Mouse (Mus musculus) stomach, postnatal 0 days (tissue): ENCODE measurements around the gene Dync1li1. TPM values are rescaled to one million over a fixed set of nuclear protein-coding genes. Genes with fewer than 3 reads are reported as not detected.
"Not testable (repeated sequence)": the region's sequence is repeated elsewhere in the genome, so short reads cannot be mapped to it uniquely, and the experiment has no call there.

Source experiments
- ATAC-seq: fragments of 200-750 bp; cut with Nextera tagmentation; 2 replicates; pipeline ENCODE4 v1.8.0; 2017; ENCODE audit not compliant: low FRiP score, low TSS enrichment
- DNase-seq: peaks from one replicate; pipeline ENCODE4 v3.0.0-alpha.2; 2016; ENCODE audit warnings: low spot score
- H3K27ac ChIP-seq: fragments of 300-500 bp; sonication (generic); replicated peaks from 2 replicates; pipeline ENCODE4 v1.5.1; 2014; ENCODE audit warnings: mild to moderate bottlenecking, control low read depth
- H3K27me3 ChIP-seq: fragments of 300-500 bp; sonication (generic); 2 replicates; pipeline ENCODE4 v1.6.1; 2014; ENCODE audit warnings: low read length; ENCODE audit not compliant: control insufficient read depth, insufficient read depth
- H3K36me3 ChIP-seq: fragments of 300-500 bp; sonication (generic); 2 replicates; pipeline ENCODE4 v1.6.1; 2014; ENCODE audit warnings: low read length, mixed read lengths; ENCODE audit not compliant: control insufficient read depth, insufficient read depth
- H3K4me1 ChIP-seq: fragments of 300-500 bp; sonication (generic); replicated peaks from 2 replicates; pipeline ENCODE4 v1.6.1; 2014; ENCODE audit warnings: antibody characterized with exemption; ENCODE audit not compliant: control insufficient read depth, insufficient read depth
- H3K4me2 ChIP-seq: fragments of 300-500 bp; sonication (generic); replicated peaks from 2 replicates; pipeline ENCODE4 v1.6.1; 2014; ENCODE audit warnings: low read depth, mild to moderate bottlenecking, control low read depth, moderate library complexity
- H3K4me3 ChIP-seq: fragments of 300-500 bp; sonication (generic); 2 replicates; pipeline ENCODE4 v1.5.1; 2014; ENCODE audit warnings: low read depth, low read length, control low read depth
- H3K9ac ChIP-seq: fragments of 300-500 bp; sonication (generic); 2 replicates; pipeline ENCODE4 v1.6.1; 2014; ENCODE audit warnings: mild to moderate bottlenecking, low read length, control low read depth, mixed read lengths
- H3K9me3 ChIP-seq: fragments of 300-500 bp; sonication (generic); 2 replicates; pipeline ENCODE4 v1.6.1; 2016; ENCODE audit warnings: low read length; ENCODE audit not compliant: control insufficient read depth
- CTCF ChIP-seq: IDR thresholded peaks from 2 replicates; pipeline ENCODE4 v1.5.1; 2016; ENCODE audit warnings: antibody characterized with exemption, low read depth, mild to moderate bottlenecking, moderate library complexity
- EP300 ChIP-seq: optimal IDR thresholded peaks from 2 replicates; pipeline ENCODE3; 2016; ENCODE audit warnings: antibody characterized with exemption
- WGBS: fragments of 180-500 bp; shearing (Covaris S2); extraction: QIAGEN DNeasy Blood & Tissue Kit; methylation state at CpG from one replicate; pipeline ENCODE4 v1.1.7; 2014; 5-methylcytosine and 5-hydroxymethylcytosine counted together
- polyA plus RNA-seq: library from polyadenylated mRNA; unstranded; fragments of >200 nt; fragmentation: Nextera tagmentation; extraction: Ambion mirVana; gene quantifications from 2 replicates; pipeline ENCODE4 v1.2.1, GENCODE M21; 2015

Dync1li1 gene
- polyA plus RNA-seq, 1 experiment from 2014 or later: 35.7 TPM

DNA sequence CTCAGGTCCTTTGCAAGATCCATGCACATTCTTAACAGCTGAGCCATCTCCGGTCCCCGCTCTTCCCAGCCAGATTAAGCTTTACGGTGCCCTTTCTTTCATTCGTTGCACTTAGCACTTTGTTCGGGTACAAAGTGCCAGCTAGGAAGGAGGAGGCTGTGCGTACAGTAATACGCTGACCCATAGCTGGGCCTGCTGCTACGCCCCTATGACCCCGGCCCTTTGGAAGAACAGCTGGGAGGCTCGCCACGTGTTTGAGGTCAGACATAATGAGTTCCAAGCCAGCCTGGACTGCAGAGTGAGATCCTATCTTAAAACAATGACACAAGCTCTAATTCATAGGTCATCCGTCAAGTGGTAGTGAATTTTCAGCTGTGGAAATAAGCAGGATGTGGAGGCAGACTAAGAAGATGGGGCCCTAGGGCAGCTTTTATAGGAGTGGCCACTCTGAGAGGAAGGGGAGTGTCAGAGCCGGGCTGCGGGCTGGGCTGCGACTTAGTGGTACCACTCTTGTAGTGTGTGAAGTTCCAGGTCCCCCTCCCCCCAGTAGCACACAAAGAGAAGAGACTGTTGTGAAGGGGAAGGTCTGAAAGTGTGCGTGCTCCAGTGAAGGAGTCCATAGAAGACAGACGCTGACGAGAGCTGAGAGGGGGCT is 28.2 kb downstream of the Dync1li1 start:
- Histone ChIP-seq H3K9ac (no peak overlapping the region), H3K4me1 (no peaks in the 10 kb centered on the region), H3K36me3 (peaks cover 24% of the 10 kb centered on the region; the same call in 1 of the 2 replicates), H3K27ac (no peak overlapping the region), H3K4me3 (no peak overlapping the region), H3K27me3 (no peaks in the 10 kb centered on the region), H3K9me3 (no peaks in the 10 kb centered on the region), H3K4me2 (no peak overlapping the region)
- WGBS: 69% methylated on average over 18 of the region's 18 CpGs
- peak; percentile 32; the same call in 1 of the 2 replicates for ATAC-seq
- no peak for TF ChIP-seq EP300
- no peak for TF ChIP-seq CTCF
- DNase-seq: no peak

- Histone ChIP-seq H3K27me3 (no peaks in the 10 kb centered on the region), H3K9ac (no peak overlapping the region), H3K4me2 (no peak overlapping the region), H3K9me3 (no peaks in the 10 kb centered on the region), H3K27ac (no peak overlapping the region), H3K4me3 (no peak overlapping the region), H3K36me3 (peaks cover 12% of the 10 kb centered on the region), H3K4me1 (0 out of 2 replicates have a peak, but pooled peaks cover 4% of the 10 kb centered on the region)
- peak; percentile 94 for TF ChIP-seq CTCF
- TF ChIP-seq EP300: no peak
- ATAC-seq (no peak), DNase-seq (peak; percentile 35)
- WGBS: 1% methylated on average over 3 of the region's 3 CpGs
These were observed 38.7 kb downstream of the Dync1li1 start for GRCm38 (mm10) chr9:114727315-114727714.

GRCm38 (mm10) chr9:114728432-114728831 is 39.8 kb downstream of the Dync1li1 start:
- 15% methylated on average over 2 of the region's 2 CpGs for WGBS
- ATAC-seq, H3K4me1 ChIP-seq, H3K27me3 ChIP-seq, H3K4me3 ChIP-seq, H3K4me2 ChIP-seq, H3K9me3 ChIP-seq, H3K36me3 ChIP-seq, H3K27ac ChIP-seq, H3K9ac ChIP-seq, DNase-seq: not testable (repeated sequence)

GRCm38 (mm10) chr9:114729911-114730805 is 41.6 kb downstream of the Dync1li1 start:
- H3K4me1 ChIP-seq: 0 out of 2 replicates have a peak, but pooled peaks cover 5% of the 10 kb centered on the region
- peak overlapping the region; percentile 64 for H3K4me2 ChIP-seq
- H3K9me3 ChIP-seq: no peaks in the 10 kb centered on the region
- H3K36me3 ChIP-seq: 0 out of 2 replicates have a peak, but pooled peaks cover 3% of the 10 kb centered on the region
- DNase-seq: no peak
- H3K9ac ChIP-seq: no peak overlapping the region
- peak; percentile 3; the same call in 1 of the 2 replicates for ATAC-seq
- peak overlapping the region; percentile 29 for H3K4me3 ChIP-seq
- 27% methylated on average over 21 of the region's 30 CpGs for WGBS
- no peaks in the 10 kb centered on the region for H3K27me3 ChIP-seq
- TF ChIP-seq EP300 (no peak), CTCF (no peak)
- H3K27ac ChIP-seq: peak overlapping the region; percentile 53; the same call in 1 of the 2 replicates

DNA sequence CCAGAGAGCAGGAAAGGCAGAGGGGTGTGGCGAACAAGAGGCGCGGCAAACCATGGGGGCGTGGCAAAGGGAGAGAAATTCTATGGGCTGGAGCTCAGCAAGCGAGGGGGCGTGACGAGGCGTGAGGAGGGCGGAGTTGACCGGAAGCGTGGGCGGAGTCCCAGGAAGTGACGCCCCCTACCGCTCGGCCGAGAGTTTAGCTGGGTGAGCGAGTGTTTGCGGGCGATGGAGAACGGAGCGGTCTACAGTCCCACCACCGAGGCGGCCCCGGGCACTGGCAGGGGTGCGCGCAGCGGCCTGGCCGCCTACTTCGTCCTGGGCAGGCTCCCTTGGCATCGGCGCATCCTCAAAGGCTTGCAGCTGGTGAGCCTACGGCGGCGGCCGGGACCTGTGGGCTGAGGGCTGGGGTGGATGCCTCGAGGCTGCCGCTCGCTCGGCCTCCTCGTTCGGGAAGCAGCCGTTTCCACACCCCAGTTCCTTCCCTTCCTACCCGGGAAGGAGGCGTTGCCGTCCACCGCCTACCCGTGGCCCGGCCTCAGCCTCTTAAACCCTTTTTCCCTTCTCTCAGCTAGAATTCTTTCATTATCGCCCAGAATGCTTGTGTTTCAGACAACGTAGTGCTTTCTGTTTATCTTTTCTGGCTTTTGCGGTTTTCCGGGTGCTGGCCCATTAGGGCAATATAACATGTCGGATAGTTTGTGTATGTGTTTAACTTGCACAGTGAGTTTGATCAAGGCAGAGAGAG is 42.6 kb downstream of the Dync1li1 start, which contains the start of gene Cmtm6:
Gene Cmtm6, plus strand, starts transcription at position 106 of the 745 bp plus-strand sequence.
- H3K4me1 ChIP-seq: 0 out of 2 replicates have a peak, but pooled peaks cover 5% of the 10 kb centered on the region
- H3K9me3 ChIP-seq: no peaks in the 10 kb centered on the region
- peak within 1 kb of the TSS; percentile 64 for H3K4me2 ChIP-seq
- ATAC-seq: peak; percentile 88
- H3K36me3 ChIP-seq: no peaks in the 10 kb centered on the region
- TF ChIP-seq EP300 (no peak), CTCF (peak; percentile 70)
- peak within 1 kb of the TSS; percentile 81 for H3K9ac ChIP-seq
- H3K4me3 ChIP-seq: peak within 1 kb of the TSS; percentile 71
- H3K27me3 ChIP-seq: no peaks in the 10 kb centered on the region
- peak; percentile 99 for DNase-seq
- under 1% methylated on average over 53 of the region's 53 CpGs for WGBS
- H3K27ac ChIP-seq: peak within 1 kb of the TSS; percentile 95
